Mouse (Mus musculus) macrophage (primary cell): ENCODE results near the gene Gprin1. TPM values are rescaled to one million over a fixed set of nuclear protein-coding genes. Genes with fewer than 3 reads are reported as not detected.

Experiments
- H3K27ac ChIP-seq: fragments of 350-480 bp; formaldehyde crosslinking; 2 replicates; pipeline ENCODE4 v1.9.0; 2021
- H3K36me3 ChIP-seq: fragments of 350-480 bp; formaldehyde crosslinking; 2 replicates; pipeline ENCODE4 v1.9.0; 2021; ENCODE audit errors: inconsistent target
- H3K4me3 ChIP-seq: fragments of 350-480 bp; formaldehyde crosslinking; 2 replicates; pipeline ENCODE4 v1.9.0; 2021; ENCODE audit errors: inconsistent target
- H3K79me2 ChIP-seq: fragments of 350-480 bp; formaldehyde crosslinking; 2 replicates; pipeline ENCODE4 v1.9.0; 2021; ENCODE audit errors: inconsistent target
- WGBS: methylation state at CpG from one replicate; pipeline ENCODE4 v1.1.7; 2026; ENCODE audit warnings: inconsistent platforms; ENCODE audit not compliant: missing documents; 5-methylcytosine and 5-hydroxymethylcytosine counted together
- polyA plus RNA-seq: library from polyadenylated mRNA; stranded (reverse); fragments of 250-400 nt; gene quantifications from 3 replicates; pipeline ENCODE4 v1.2.4, GENCODE M21; 2018; ENCODE audit warnings: inconsistent platforms

Gprin1 gene
- polyA plus RNA-seq, 1 experiment from 2014 or later: not detected

GRCm38 (mm10) chr13:54780592-54780991 lies 30.9 kb upstream of the Gprin1 start:
- no peaks in the 10 kb centered on the region for H3K79me2 ChIP-seq
- no peaks in the 10 kb centered on the region for H3K36me3 ChIP-seq
- no peak overlapping the region for H3K27ac ChIP-seq
- 95% methylated on average over 3 of the region's 3 CpGs for WGBS
- H3K4me3 ChIP-seq: no peak overlapping the region

GRCm38 (mm10) chr13:54767012-54767411 lies 17.3 kb upstream of the Gprin1 start:
- WGBS: 81% methylated on average over 4 of the region's 4 CpGs
- H3K79me2 ChIP-seq: no peaks in the 10 kb centered on the region
- no peak overlapping the region for H3K27ac ChIP-seq
- H3K4me3 ChIP-seq: no peak overlapping the region
- no peaks in the 10 kb centered on the region for H3K36me3 ChIP-seq

- Histone ChIP-seq H3K36me3 (no peaks in the 10 kb centered on the region), H3K27ac (no peak within 1 kb of the TSS), H3K79me2 (no peaks in the 10 kb centered on the region), H3K4me3 (no peak within 1 kb of the TSS)
- 3% methylated on average over 35 of the region's 35 CpGs for WGBS
Measured at GRCm38 (mm10) chr13:54766192-54766768, 16.6 kb upstream of the Gprin1 start, which contains the start of gene Sncb. Gene Sncb (minus strand): TSS chr13:54766595.

GRCm38 (mm10) chr13:54765281-54766191 lies 15.9 kb upstream of the Gprin1 start:
- H3K27ac ChIP-seq: no peak overlapping the region
- no peak overlapping the region for H3K4me3 ChIP-seq
- 8% methylated on average over 44 of the region's 44 CpGs for WGBS
- no peaks in the 10 kb centered on the region for H3K36me3 ChIP-seq
- H3K79me2 ChIP-seq: no peaks in the 10 kb centered on the region

GRCm38 (mm10) chr13:54760906-54761305 lies 11.2 kb upstream of the Gprin1 start:
- Histone ChIP-seq H3K4me3 (no peak overlapping the region), H3K36me3 (no peaks in the 10 kb centered on the region), H3K79me2 (no peaks in the 10 kb centered on the region), H3K27ac (no peak overlapping the region)
- WGBS: 81% methylated on average over 7 of the region's 7 CpGs

GRCm38 (mm10) chr13:54760164-54760795 lies 10.6 kb upstream of the Gprin1 start:
- Histone ChIP-seq H3K4me3 (no peak overlapping the region), H3K27ac (no peak overlapping the region), H3K79me2 (no peaks in the 10 kb centered on the region), H3K36me3 (no peaks in the 10 kb centered on the region)
- WGBS: 63% methylated on average over 8 of the region's 8 CpGs

- Histone ChIP-seq H3K79me2 (no peaks in the 10 kb centered on the region), H3K36me3 (no peaks in the 10 kb centered on the region), H3K27ac (no peak overlapping the region), H3K4me3 (no peak overlapping the region)
- WGBS: 30% methylated on average over 7 of the region's 7 CpGs
Measured at GRCm38 (mm10) chr13:54759496-54759895, 9.8 kb upstream of the Gprin1 start.

GRCm38 (mm10) chr13:54758756-54759470 lies 9.2 kb upstream of the Gprin1 start:
- Histone ChIP-seq H3K27ac (no peak overlapping the region), H3K79me2 (no peaks in the 10 kb centered on the region)
- WGBS: 9% methylated on average over 29 of the region's 29 CpGs

GRCm38 (mm10) chr13:54758045-54758755 lies 8.5 kb upstream of the Gprin1 start:
- H3K4me3 ChIP-seq: no peak overlapping the region
- WGBS: 1% methylated on average over 43 of the region's 43 CpGs
- no peaks in the 10 kb centered on the region for H3K36me3 ChIP-seq
- no peak overlapping the region for H3K27ac ChIP-seq
- no peaks in the 10 kb centered on the region for H3K79me2 ChIP-seq

More at GRCm38 (mm10) chr13:54758756-54759470, 9.2 kb upstream of the Gprin1 start:
- H3K4me3 ChIP-seq: no peak overlapping the region
- no peaks in the 10 kb centered on the region for H3K36me3 ChIP-seq

- no peak overlapping the region for H3K4me3 ChIP-seq
- H3K27ac ChIP-seq: no peak overlapping the region
- H3K79me2 ChIP-seq: no peaks in the 10 kb centered on the region
- H3K36me3 ChIP-seq: no peaks in the 10 kb centered on the region
- WGBS: 60% methylated on average over 10 of the region's 10 CpGs
Measured at GRCm38 (mm10) chr13:54757093-54757830, 7.6 kb upstream of the Gprin1 start.

GRCm38 (mm10) chr13:54756156-54756712 lies 6.6 kb upstream of the Gprin1 start:
- no peak overlapping the region for H3K27ac ChIP-seq
- H3K79me2 ChIP-seq: no peaks in the 10 kb centered on the region
- H3K4me3 ChIP-seq: no peak overlapping the region
- H3K36me3 ChIP-seq: no peaks in the 10 kb centered on the region
- 89% methylated on average over 8 of the region's 8 CpGs for WGBS

- no peak overlapping the region for H3K27ac ChIP-seq
- WGBS: 38% methylated on average over 9 of the region's 9 CpGs
- H3K79me2 ChIP-seq: no peaks in the 10 kb centered on the region
- no peak overlapping the region for H3K4me3 ChIP-seq
- H3K36me3 ChIP-seq: no peaks in the 10 kb centered on the region
Measured at GRCm38 (mm10) chr13:54755201-54755830, 5.6 kb upstream of the Gprin1 start.
